Mouse (Mus musculus) MEL (cell line): ENCODE data around the gene Zfp91. TPM values are rescaled to one million over a fixed set of nuclear protein-coding genes. Genes with fewer than 3 reads are reported as not detected.

ENCODE experiments used
- DNase-seq: peaks from one replicate; pipeline ENCODE4 v3.0.0; 2011; ENCODE audit warnings: low read depth, low spot score
- H3K27ac ChIP-seq: 2 replicates; pipeline ENCODE4 v1.5.1; 2012; ENCODE audit warnings: low read depth, mild to moderate bottlenecking, control low read depth, low read length, moderate library complexity; ENCODE audit not compliant: control insufficient read depth
- H3K27me3 ChIP-seq, 2 experiments: fragments of 150-350 bp in 1 of 2; sonication (generic) in 1 of 2; 2 replicates each; pipeline ENCODE4 v1.6.1; 2012; ENCODE audit warnings: low read length in 2 of 2, mild to moderate bottlenecking in 2 of 2, improper control_type of control experiment in 1 of 2, moderate library complexity in 1 of 2; ENCODE audit not compliant: insufficient read depth in 2 of 2, control insufficient read depth in 1 of 2
- H3K36me3 ChIP-seq, 2 experiments: 2 replicates each; pipeline ENCODE4 v1.6.1; 2012 to 2014; ENCODE audit warnings: low read length in 2 of 2, improper control_type of control experiment in 1 of 2, inconsistent platforms in 1 of 2, mild to moderate bottlenecking in 1 of 2; ENCODE audit not compliant: insufficient read depth in 2 of 2, control insufficient read depth in 1 of 2
- H3K4me1 ChIP-seq, 2 experiments: fragments of 150-350 bp in 1 of 2; sonication (generic) in 1 of 2; 2 replicates each; pipeline ENCODE4 v1.6.1; 2012; ENCODE audit warnings: low read length in 2 of 2, improper control_type of control experiment in 1 of 2, mild to moderate bottlenecking in 1 of 2; ENCODE audit not compliant: insufficient read depth in 2 of 2, control insufficient read depth in 1 of 2
- H3K4me3 ChIP-seq, 2 experiments: fragments of 150-350 bp in 1 of 2; sonication (generic) in 1 of 2; 2 replicates each; pipeline ENCODE4 v1.5.1; 2012; ENCODE audit warnings: low read depth in 2 of 2, low read length in 2 of 2, mild to moderate bottlenecking in 2 of 2, moderate library complexity in 2 of 2, control low read depth in 1 of 2, improper control_type of control experiment in 1 of 2; ENCODE audit not compliant: control insufficient read depth in 1 of 2, insufficient read depth in 1 of 2
- H3K79me2 ChIP-seq: 2 replicates; pipeline ENCODE4 v1.6.1; 2012; ENCODE audit warnings: mild to moderate bottlenecking, low read length, moderate library complexity; ENCODE audit not compliant: control insufficient read depth, poor library complexity, insufficient read depth
- H3K9ac ChIP-seq: 2 replicates; pipeline ENCODE4 v1.6.1; 2012; ENCODE audit warnings: low read depth, mild to moderate bottlenecking, control low read depth, low read length, moderate library complexity; ENCODE audit not compliant: control insufficient read depth, poor library complexity, severe bottlenecking
- H3K9me3 ChIP-seq: fragments of 150-350 bp; sonication (generic); replicated peaks from 2 replicates; pipeline ENCODE4 v1.6.1; 2012; ENCODE audit warnings: mild to moderate bottlenecking, low read length, improper control_type of control experiment, moderate library complexity; ENCODE audit not compliant: insufficient read depth
- BHLHE40 ChIP-seq: IDR thresholded peaks from 2 replicates; pipeline ENCODE4 v1.6.1; 2012; ENCODE audit warnings: low read depth, mild to moderate bottlenecking, inconsistent platforms, low read length, improper control_type of control experiment, borderline replicate concordance
- CHD2 ChIP-seq: IDR thresholded peaks from 2 replicates; pipeline ENCODE4 v1.6.1; 2011; ENCODE audit warnings: low read length, improper control_type of control experiment
- CTCF ChIP-seq, 3 experiments: IDR thresholded peaks in 2 of 3; conservative IDR thresholded peaks in 1 of 3; 2 replicates each; pipeline ENCODE4 v1.5.1; 2011 to 2012; ENCODE audit warnings: low read length in 3 of 3, low read depth in 2 of 3, mild to moderate bottlenecking in 2 of 3, improper control_type of control experiment in 1 of 3, inconsistent platforms in 1 of 3, mixed read lengths in 1 of 3, moderate library complexity in 1 of 3; ENCODE audit not compliant: control insufficient read depth in 1 of 3, insufficient read depth in 1 of 3, poor library complexity in 1 of 3, severe bottlenecking in 1 of 3
- ELF1 ChIP-seq: IDR thresholded peaks from 2 replicates; pipeline ENCODE4 v1.6.1; 2014; ENCODE audit warnings: low read depth, mild to moderate bottlenecking, inconsistent platforms, low read length, improper control_type of control experiment, moderate library complexity
- EP300 ChIP-seq, 2 experiments: IDR thresholded peaks; 2 replicates each; pipeline ENCODE4 v1.6.1; 2011; ENCODE audit warnings: improper control_type of control experiment in 2 of 2, low read length in 2 of 2, low read depth in 1 of 2, mild to moderate bottlenecking in 1 of 2
- ETS1 ChIP-seq: IDR thresholded peaks from 2 replicates; pipeline ENCODE4 v1.6.1; 2012; ENCODE audit warnings: low read depth, mild to moderate bottlenecking, inconsistent platforms, low read length, improper control_type of control experiment, moderate library complexity
- GABPA ChIP-seq: IDR thresholded peaks from 2 replicates; pipeline ENCODE4 v1.6.1; 2012; ENCODE audit warnings: low read depth, mild to moderate bottlenecking, inconsistent platforms, low read length, improper control_type of control experiment, moderate library complexity
- GATA1 ChIP-seq: IDR thresholded peaks from 2 replicates; pipeline ENCODE4 v1.6.1; 2011; ENCODE audit warnings: low read depth, low read length, improper control_type of control experiment
- KAT2A ChIP-seq: conservative IDR thresholded peaks from 2 replicates; pipeline ENCODE4 v1.6.1; 2012; ENCODE audit warnings: low read depth, low read length, improper control_type of control experiment, inconsistent platforms
- MAX ChIP-seq: IDR thresholded peaks from 2 replicates; pipeline ENCODE4 v1.6.1; 2011; ENCODE audit warnings: low read length, improper control_type of control experiment
- MAZ ChIP-seq: IDR thresholded peaks from 2 replicates; pipeline ENCODE4 v1.6.1; 2012; ENCODE audit warnings: low read depth, mild to moderate bottlenecking, inconsistent platforms, low read length, improper control_type of control experiment
- MEF2A ChIP-seq: IDR thresholded peaks from 2 replicates; pipeline ENCODE4 v1.6.1; 2014; ENCODE audit warnings: low read depth, mild to moderate bottlenecking, inconsistent platforms, low read length, improper control_type of control experiment; ENCODE audit not compliant: poor library complexity, insufficient replicate concordance, severe bottlenecking; ENCODE audit errors: extremely low read depth
- MXI1 ChIP-seq: IDR thresholded peaks from 2 replicates; pipeline ENCODE4 v1.6.1; 2011; ENCODE audit warnings: mild to moderate bottlenecking, low read depth, low read length, improper control_type of control experiment
- MYB ChIP-seq: IDR thresholded peaks from 2 replicates; pipeline ENCODE4 v1.6.1; 2011; ENCODE audit warnings: mild to moderate bottlenecking, low read depth, low read length, improper control_type of control experiment
- MYC ChIP-seq: IDR thresholded peaks from 2 replicates; pipeline ENCODE4 v1.6.1; 2011; ENCODE audit warnings: low read depth, mild to moderate bottlenecking, low read length, improper control_type of control experiment, moderate library complexity
- NELFE ChIP-seq: IDR thresholded peaks from 2 replicates; pipeline ENCODE4 v1.6.1; 2011; ENCODE audit warnings: low read depth, low read length, improper control_type of control experiment
- NRF1 ChIP-seq: IDR thresholded peaks from 2 replicates; pipeline ENCODE4 v1.6.1; 2014; ENCODE audit warnings: low read depth, mild to moderate bottlenecking, inconsistent platforms, low read length, improper control_type of control experiment, moderate library complexity; ENCODE audit not compliant: poor library complexity, insufficient read depth, severe bottlenecking
- POLR2A ChIP-seq, 2 experiments: IDR thresholded peaks; 2 replicates each; pipeline ENCODE4 v1.6.1; 2011 to 2012; ENCODE audit warnings: low read length in 2 of 2, mild to moderate bottlenecking in 2 of 2, control low read depth in 1 of 2, improper control_type of control experiment in 1 of 2, low read depth in 1 of 2, moderate library complexity in 1 of 2; ENCODE audit not compliant: control insufficient read depth in 1 of 2, insufficient read depth in 1 of 2, poor library complexity in 1 of 2
- POLR2AphosphoS5 ChIP-seq: IDR thresholded peaks from 2 replicates; pipeline ENCODE4 v1.6.1; 2012; ENCODE audit warnings: low read depth, borderline replicate concordance, mild to moderate bottlenecking, inconsistent platforms, low read length, moderate library complexity, mixed read lengths
- RAD21 ChIP-seq: IDR thresholded peaks from 2 replicates; pipeline ENCODE4 v1.6.1; 2011; ENCODE audit warnings: mild to moderate bottlenecking, low read depth, low read length, improper control_type of control experiment
- RCOR1 ChIP-seq: IDR thresholded peaks from 2 replicates; pipeline ENCODE4 v1.6.1; 2012; ENCODE audit warnings: low read depth, mild to moderate bottlenecking, inconsistent platforms, low read length, improper control_type of control experiment
- TBP ChIP-seq: IDR thresholded peaks from 2 replicates; pipeline ENCODE4 v1.8.0; 2011; ENCODE audit warnings: low read depth, low read length, improper control_type of control experiment
- TCF12 ChIP-seq: IDR thresholded peaks from 2 replicates; pipeline ENCODE4 v1.6.1; 2014; ENCODE audit warnings: low read depth, mild to moderate bottlenecking, inconsistent platforms, low read length, improper control_type of control experiment, moderate library complexity
- UBTF ChIP-seq: IDR thresholded peaks from 2 replicates; pipeline ENCODE4 v1.6.1; 2012; ENCODE audit warnings: low read depth, mild to moderate bottlenecking, inconsistent platforms, low read length, improper control_type of control experiment, moderate library complexity, borderline replicate concordance; ENCODE audit not compliant: insufficient read depth
- USF1 ChIP-seq: IDR thresholded peaks from 2 replicates; pipeline ENCODE4 v1.6.1; 2014; ENCODE audit warnings: low read depth, mild to moderate bottlenecking, inconsistent platforms, low read length, improper control_type of control experiment, moderate library complexity
- ZMIZ1 ChIP-seq: IDR thresholded peaks from 2 replicates; pipeline ENCODE4 v1.6.1; 2012; ENCODE audit warnings: low read depth, mild to moderate bottlenecking, inconsistent platforms, low read length, improper control_type of control experiment, moderate library complexity
- ZNF384 ChIP-seq: IDR thresholded peaks from 2 replicates; pipeline ENCODE4 v1.6.1; 2012; ENCODE audit warnings: low read depth, mild to moderate bottlenecking, inconsistent platforms, low read length, improper control_type of control experiment
- polyA plus RNA-seq, 2 experiments: library from polyadenylated mRNA; stranded (reverse) in 1 of 2; unstranded in 1 of 2; fragments of >175 nt in 1 of 2; fragments of >200 nt in 1 of 2; gene quantifications; 2 replicates each; pipeline versions ENCODE4 v1.2.1 to v1.2.4; 2012; ENCODE audit warnings: low replicate concordance in 2 of 2, low read depth in 1 of 2; ENCODE audit not compliant: insufficient read length in 2 of 2, insufficient read depth in 1 of 2, missing spikeins in 1 of 2
- total RNA-seq: library from RNA; depleted of rRNA; stranded (reverse); fragments of 300-350 nt; gene quantifications from 2 replicates; pipeline ENCODE4 v1.2.3, GENCODE M21; 2012

The Zfp91 gene
- total and polyA plus RNA-seq, 3 experiments, result 32.3 to 148 (median 51.7) TPM

DNA sequence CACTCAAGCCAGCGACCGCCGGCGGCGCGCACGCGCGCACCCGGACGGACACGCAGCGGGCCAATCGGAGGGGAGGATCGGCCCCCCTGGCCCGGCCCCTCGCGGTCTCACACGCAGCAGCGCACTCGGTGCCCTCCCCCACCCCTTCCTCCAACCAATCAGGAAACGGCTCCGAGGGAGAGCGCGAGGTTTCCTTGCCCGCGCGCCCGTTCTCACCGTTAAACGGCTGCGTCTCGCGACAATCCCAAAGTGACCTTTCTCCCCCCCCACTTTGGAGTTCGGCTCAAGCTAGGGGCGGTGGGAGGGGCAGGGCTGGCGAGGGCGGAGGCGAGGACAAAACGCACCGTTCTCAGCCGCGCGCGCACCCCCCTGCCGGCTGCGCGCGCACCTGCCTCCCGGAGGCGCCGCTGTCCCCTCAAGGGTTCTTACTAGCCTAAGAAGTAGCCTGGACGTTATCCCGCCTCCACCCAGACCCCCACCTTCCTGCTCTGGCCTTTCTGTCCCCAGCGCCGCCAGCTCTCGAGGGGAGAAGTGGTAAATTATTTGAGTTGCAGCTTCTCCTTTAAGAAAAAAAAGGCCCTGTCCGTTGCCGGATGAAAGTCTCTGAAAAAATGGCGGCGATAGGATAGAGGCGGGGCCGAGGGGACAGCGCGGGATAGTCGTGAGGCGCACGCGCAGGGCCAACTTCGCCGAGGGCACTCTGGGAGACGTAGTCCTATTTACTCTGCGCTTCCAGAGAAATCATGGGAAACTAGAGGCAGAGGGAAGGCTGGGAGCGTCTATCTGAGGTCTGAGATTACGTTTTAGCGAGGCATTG is at the start of gene Zfp91, which contains the start of gene Lpxn (continued):
- TF ChIP-seq CTCF (IDR thresholded peaks at IDR 0.05 in 2 of 3, conservative IDR thresholded peaks at IDR 0.05 in 1 of 3; ENCODE audit: control insufficient read depth in 1 of 3, insufficient read depth in 1 of 3, low read depth in 2 of 3, low read length in 3 of 3, poor library complexity in 1 of 3, severe bottlenecking in 1 of 3), result no peak
- no peak for TF ChIP-seq MAX
- TF ChIP-seq RCOR1, result peak; percentile 59
- no peak for TF ChIP-seq MXI1
- peak; percentile 54 to 57; a peak in 2 of 4 replicates for TF ChIP-seq POLR2A (IDR thresholded peaks at IDR 0.05; ENCODE audit: control insufficient read depth in 1 of 2, insufficient read depth in 1 of 2, low read depth in 1 of 2, low read length in 2 of 2, poor library complexity in 1 of 2)

DNA sequence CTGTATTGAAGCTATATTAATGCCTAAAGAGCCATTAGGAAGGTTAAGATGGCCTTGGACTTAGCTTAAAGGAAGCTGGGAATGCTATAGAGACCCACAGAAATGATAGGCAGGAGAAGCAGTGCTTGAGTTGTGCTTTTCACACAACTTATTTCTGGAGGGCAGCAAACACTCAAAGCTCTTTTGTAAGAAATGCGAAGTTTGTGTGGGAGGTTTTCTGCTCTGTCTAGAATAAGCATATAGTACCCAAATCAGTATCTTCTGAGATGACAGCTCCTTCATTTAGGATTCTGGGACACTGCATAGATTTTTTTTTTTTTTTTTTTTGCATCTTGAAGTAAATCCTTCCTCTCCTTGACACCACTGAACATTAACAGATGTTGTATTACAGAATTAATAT is 42.6 kb upstream of the Zfp91 start:
- no peak for TF ChIP-seq KAT2A
- no peak for TF ChIP-seq ZMIZ1
- no peak for TF ChIP-seq MYB
- no peak for TF ChIP-seq NRF1
- no peak for TF ChIP-seq MAZ
- TF ChIP-seq MYC, result no peak
- TF ChIP-seq RAD21, result no peak
- no peak for TF ChIP-seq ELF1
- no peak for TF ChIP-seq TCF12
- no peak for TF ChIP-seq EP300 (IDR thresholded peaks at IDR 0.05; ENCODE audit: low read depth in 1 of 2, low read length in 2 of 2)
- no peak for TF ChIP-seq CHD2
- no peak overlapping the region for H3K27ac ChIP-seq
- H3K9me3 ChIP-seq, result no peaks in the 10 kb centered on the region
- H3K9ac ChIP-seq, result no peak overlapping the region
- no peak overlapping the region for H3K4me3 ChIP-seq
- H3K4me1 ChIP-seq, result peaks cover 2 to 8% of the 10 kb centered on the region in 2 experiments; a peak in 3 of 4 replicates
- DNase-seq, result no peak
- H3K27me3 ChIP-seq, result no peaks in the 10 kb centered on the region
- no peaks in the 10 kb centered on the region for H3K79me2 ChIP-seq
- H3K36me3 ChIP-seq, result peaks cover 0 to 16% of the 10 kb centered on the region in 2 experiments; a peak in 2 of 4 replicates

DNA sequence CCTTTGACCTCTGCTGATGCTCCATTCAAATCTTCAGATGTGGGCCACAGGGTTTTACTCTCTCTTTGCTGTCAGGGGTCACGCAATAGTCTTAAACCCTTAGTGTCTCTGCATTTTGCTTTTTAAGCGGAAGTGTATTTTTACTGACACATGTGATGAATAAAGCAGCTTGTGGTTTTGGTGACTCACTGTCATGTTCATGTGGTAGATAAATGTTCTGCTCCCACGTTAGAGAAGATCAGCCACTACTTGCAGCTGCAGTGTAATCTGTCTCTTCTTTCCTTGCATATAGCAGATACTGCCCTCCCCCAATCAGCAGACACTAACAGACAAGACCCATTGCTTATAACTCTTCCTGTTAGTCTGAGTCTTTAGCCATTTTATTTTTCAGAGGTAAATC is 37.7 kb upstream of the Zfp91 start:
- H3K9ac ChIP-seq, result peak overlapping the region; percentile 12; the same call in 1 of the 2 replicates
- peaks cover 0 to 36% of the 10 kb centered on the region in 2 experiments; a peak in 2 of 4 replicates for H3K36me3 ChIP-seq
- H3K27ac ChIP-seq, result peak overlapping the region; percentile 83
- peak; percentile 95 for DNase-seq
- no peak overlapping the region for H3K4me3 ChIP-seq
- no peaks in the 10 kb centered on the region for H3K9me3 ChIP-seq
- H3K79me2 ChIP-seq, result no peaks in the 10 kb centered on the region
- peaks cover 8 to 17% of the 10 kb centered on the region in 2 experiments for H3K4me1 ChIP-seq
- H3K27me3 ChIP-seq, result no peaks in the 10 kb centered on the region
- TF ChIP-seq NELFE (peak; percentile 32; the same call in 1 of the 2 replicates), ELF1 (peak; percentile 59; the same call in 1 of the 2 replicates), GABPA (no peak), POLR2AphosphoS5 (no peak), ETS1 (peak; percentile 100), ZNF384 (0 out of 2 replicates have a peak, but pooled peaks have one; percentile 54), GATA1 (peak; percentile 97), MYB (peak; percentile 56), BHLHE40 (peak; percentile 96), MEF2A (peak; percentile 82; the same call in 1 of the 2 replicates), USF1 (peak; percentile 70), TBP (0 out of 2 replicates have a peak, but pooled peaks have one; percentile 42), KAT2A (0 out of 2 replicates have a peak, but pooled peaks have one; percentile 49), UBTF (no peak)
